Mouse (Mus musculus): ENCODE data around the gene Pir.

Gene Pir

DNA sequence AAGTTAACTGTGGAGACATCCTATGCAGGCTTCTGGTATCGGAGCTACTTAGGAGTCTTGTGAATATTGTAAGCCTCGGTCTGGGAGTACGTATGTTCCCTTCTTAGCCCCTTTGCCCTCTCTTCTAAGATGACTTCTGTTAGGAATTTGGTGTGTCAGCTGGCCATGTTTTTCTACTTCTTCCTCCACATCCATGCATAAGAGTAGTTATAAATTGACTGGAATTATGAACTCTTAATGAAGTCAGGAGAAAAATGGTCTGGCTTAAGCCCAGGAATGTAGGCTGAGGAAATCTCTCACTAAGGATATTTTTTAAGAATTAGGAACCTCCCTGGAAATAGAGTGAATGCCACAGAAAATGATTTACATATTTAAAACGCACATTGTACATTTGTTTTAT, 69.4 kb downstream of the Pir start:
- DNase-seq (ENCODE audit: low read depth) = no peak

DNA sequence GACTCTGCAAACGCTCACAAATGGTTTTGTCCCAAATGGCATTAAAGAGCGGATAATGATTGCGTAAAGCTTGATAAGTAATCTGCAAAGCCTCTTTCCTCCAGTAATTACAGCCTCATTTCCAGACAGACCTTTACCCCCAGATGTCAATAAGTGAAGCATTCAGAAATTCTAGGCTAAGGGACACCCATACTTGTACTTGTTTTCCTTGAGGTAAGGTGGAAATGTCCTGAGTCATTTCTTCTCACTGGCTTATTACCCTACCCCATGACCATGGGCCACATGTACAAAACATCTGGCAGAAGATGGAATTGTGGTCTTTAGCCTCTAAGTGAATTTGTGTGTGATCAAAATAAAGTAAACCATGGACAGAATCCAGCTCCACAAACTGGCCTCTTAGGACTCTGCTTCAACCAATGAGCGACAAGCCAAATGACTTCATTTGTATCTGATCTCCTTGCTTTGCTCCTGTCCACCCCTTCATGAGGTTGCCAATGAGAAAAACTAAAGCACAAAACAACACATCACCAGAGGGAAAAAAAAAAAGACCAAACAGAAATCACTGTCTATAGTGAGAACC, 76.3 kb downstream of the Pir start:
- no peak for DNase-seq (ENCODE audit: low read depth)

DNA sequence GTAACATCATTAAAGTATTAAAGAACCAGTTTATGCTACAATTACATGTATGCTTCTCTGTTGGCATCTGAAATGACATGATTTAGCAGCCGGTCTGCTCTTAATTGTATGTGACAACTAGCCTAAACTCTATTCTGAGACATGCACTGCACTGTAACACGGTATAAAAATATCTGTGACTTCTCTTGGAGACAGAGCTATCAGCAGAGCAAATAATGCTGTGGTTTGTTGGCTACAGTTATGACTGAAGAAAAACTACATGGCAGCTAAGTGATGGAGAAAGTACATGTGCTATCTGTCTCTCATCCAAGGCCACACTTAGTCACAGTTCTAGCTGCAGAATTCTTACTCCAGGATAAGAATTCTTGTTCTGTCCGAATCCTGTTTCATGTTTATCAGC, 79.8 kb downstream of the Pir start:
- DNase-seq (ENCODE audit: low read depth) = no peak

DNA sequence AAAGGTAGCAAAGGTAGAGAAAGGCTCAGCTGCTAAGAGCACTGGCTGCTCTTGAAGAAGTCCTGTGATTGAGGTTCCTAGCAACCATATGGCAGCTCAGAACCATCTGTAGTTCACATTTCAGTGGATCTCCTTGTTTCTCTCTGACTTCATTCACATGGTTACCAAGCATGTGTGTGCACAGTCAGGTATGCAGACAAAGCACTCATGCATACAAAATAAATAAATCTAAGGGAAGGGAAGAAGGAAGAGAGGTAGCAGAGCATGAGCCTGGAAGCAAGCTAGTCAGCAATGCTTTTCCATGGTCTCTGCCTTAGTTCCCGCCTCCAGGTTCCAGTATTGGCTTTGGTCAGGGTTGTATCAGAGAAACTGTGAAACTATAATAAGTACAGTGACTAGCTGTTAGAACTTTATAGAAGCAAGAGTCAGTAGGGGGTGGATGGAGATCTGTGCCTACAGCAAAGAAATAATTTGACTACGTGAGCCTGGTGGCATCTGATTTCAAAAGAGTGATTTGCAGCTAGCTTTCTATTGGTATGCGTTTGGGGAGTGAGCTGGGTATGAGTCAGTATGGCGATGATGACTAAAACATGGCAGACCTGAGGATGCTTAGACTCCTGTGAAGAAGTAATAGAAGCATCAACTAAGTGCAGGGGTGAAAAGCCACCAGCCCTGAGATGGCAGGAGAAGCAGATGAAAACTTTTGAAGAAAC, 96.1 kb downstream of the Pir start:
- no peak for DNase-seq (ENCODE audit: low read depth)

DNA sequence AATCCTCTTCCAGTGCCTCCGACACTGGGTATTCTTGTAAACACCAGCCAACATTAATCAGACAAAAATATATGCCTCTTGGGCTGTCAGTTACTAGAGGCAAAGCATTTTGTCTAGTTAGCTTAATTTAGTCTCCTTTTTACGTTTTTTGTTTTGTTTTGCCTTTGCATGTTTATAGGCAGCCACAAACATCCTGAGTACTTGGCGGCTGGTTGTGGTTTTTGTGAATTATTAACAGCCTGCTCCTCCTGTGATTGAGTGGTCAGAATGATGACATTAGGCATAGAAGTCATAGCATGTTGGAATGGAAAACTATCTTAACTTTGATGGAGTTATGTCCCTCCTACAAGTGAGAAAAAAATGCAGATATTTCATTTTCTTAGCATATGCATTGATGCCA, 101.4 kb downstream of the Pir start:
- no peak for DNase-seq (ENCODE audit: low read depth)

DNA sequence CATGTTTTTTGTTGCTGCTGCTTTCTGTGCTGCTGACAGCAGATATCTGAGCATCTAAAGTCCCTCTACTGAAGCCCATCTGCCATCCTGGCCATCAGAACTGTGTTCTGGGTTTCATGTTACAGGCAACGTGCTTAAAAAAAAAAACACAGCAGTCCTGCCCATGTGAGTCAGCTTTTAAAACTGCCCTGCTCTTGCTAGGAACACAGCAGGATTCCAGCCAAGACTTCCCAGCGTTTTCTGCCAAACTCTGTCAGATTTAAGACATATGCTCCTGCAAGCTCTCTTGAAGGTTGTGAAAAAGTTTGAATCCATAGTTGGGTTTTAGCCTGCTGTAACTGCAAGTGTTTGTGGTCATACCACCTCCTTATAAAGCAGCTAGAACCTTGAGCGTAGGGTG, 103.9 kb downstream of the Pir start, which contains the start of gene Vegfd:
Gene Vegfd (plus strand): TSS at position 298 of the 400 bp plus-strand sequence.
- peak; percentile 9 for DNase-seq (ENCODE audit: low read depth)

DNA sequence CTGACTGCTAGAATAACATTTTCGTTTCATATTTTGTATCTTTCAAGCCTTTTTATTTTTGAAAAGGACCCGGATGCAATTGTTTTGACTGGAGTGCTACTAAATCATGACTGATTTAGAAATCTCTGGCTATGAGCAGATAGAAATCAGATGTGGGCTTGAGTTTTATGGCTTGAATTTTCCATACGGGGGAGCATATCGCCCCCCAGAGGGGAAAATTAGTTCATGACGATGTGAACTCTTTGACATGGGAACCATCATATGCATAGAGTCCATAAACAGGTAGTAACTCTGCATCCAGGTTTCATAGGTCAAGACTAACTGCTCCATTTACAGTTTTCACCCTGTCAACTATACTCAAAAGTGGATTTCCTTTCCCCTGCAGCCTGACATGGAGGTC, 105.4 kb downstream of the Pir start:
- no peak for DNase-seq (ENCODE audit: low read depth)

DNA sequence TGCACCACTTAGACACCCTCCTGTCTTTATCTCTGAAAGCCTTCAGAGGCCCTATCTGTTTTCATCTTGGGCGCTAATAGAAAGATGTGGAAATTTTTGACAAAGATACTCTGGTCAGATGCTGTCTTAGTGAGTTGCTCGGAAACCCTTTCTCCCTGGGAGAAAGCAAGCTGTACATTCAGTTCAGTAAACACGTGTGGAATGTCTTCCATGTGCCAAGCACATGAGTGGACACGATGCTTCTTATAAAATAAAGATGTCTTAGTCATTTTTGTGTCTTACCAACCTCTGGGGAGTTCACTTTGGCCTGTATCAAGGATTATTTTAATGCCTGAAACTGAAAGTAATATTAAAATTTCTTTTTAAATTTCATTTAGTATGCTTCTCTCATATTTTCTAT, 110.5 kb downstream of the Pir start:
- no peak for DNase-seq (ENCODE audit: low read depth)

DNA sequence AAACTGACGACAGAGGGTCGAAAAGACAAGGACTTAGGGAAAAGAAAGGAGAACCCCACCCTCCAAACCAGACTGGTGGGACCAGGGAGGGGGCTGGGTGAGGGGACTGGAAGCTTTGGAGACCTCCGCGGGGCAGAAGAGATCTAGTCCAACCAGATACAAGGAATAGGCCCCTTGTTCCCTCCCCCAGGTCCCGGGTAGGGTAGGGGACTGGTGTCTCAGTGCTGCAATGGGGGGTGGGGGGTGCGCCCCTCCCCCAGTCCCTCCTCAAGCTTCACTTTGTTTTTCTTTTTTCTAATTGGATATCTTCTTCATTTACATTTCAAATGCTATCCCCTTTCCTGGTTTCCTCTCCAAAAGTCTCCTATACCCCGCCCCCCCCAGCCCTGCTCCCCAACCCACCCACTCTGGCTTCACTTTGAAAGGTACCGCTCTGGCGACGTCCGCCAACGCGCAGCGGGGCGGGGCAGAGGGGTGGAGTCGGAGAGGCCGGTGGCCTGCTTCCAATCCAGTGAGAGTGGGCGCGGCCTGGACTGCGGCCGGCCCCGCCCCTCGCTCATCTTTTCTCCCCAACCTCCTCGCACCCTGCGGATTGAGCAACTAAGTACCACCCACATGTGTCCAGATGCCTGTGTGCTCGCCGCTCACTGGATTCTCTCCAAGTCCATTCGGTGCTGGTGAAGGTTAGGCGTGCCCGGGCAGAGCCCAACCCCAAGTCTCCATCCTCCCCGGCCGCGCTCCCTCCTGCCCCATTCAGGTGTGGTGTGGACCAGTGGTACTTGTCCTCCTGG, 112.6 kb downstream of the Pir start:
- peak; percentile 83 for DNase-seq (ENCODE audit: low read depth)

DNA sequence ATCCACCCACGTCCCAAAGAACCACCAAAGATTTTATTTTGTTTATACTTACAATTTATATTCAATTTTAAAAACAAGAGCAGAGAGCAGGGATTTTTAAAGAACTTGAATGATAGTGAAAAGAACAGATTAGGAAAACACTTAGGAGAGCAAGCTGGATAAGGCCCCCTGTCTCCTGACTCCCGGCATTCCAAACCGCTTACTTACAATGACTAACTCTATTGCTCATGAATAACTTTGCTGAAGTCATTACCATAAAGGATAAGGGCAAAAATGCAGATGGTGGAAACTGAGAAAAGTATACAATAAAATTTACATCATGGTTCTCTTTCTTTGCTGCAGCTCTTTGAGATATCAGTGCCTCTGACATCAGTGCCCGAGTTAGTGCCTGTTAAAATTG, 124.9 kb downstream of the Pir start:
- DNase-seq (ENCODE audit: low read depth) = no peak

DNA sequence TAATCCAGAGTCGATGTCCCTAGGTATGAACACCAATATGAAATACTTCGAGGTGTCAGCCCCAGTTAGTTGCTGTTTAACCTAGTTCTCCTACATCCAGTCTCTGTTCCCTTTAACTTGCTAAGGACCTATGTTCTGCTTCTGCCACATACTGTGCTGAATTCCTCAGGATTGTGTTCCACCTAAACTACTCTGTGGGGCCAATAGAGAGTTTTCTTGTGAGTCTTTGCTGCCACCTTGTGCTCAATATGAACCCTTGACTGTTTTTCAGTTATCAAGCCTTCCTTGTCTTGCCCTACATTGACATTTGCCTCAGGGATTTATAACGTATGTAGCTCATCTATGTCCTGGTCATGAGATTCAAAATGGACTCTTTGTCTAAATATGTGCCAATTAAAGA, 129.3 kb downstream of the Pir start:
- DNase-seq (ENCODE audit: low read depth) = peak; percentile 58

DNA sequence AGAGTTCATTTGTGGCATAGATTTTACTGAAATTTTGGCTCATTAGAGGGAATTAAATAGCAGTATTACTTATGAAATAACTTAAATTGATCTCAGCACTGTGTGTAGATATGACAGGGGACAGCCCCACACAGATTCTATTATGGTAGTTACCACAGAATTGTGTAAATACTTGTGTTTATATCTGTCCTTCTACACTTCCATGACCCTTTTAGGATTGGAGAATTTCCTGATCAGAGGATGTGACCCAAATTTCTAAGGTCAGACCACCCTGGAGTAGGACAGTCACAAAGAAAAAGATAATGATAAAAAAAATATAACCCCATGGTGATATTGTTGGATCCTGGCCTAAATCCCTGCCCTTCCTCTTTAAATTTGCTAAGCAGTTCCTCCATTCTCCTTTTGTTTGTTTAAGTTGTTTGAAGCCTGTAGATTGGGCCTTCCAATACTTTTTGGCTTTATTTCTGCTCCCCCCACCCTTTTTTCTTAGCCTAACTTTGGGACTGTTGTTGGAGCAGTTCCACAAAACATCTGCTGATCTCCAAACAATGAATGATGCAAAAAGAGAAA, 136.0 kb downstream of the Pir start:
- DNase-seq (ENCODE audit: low read depth) = no peak

DNA sequence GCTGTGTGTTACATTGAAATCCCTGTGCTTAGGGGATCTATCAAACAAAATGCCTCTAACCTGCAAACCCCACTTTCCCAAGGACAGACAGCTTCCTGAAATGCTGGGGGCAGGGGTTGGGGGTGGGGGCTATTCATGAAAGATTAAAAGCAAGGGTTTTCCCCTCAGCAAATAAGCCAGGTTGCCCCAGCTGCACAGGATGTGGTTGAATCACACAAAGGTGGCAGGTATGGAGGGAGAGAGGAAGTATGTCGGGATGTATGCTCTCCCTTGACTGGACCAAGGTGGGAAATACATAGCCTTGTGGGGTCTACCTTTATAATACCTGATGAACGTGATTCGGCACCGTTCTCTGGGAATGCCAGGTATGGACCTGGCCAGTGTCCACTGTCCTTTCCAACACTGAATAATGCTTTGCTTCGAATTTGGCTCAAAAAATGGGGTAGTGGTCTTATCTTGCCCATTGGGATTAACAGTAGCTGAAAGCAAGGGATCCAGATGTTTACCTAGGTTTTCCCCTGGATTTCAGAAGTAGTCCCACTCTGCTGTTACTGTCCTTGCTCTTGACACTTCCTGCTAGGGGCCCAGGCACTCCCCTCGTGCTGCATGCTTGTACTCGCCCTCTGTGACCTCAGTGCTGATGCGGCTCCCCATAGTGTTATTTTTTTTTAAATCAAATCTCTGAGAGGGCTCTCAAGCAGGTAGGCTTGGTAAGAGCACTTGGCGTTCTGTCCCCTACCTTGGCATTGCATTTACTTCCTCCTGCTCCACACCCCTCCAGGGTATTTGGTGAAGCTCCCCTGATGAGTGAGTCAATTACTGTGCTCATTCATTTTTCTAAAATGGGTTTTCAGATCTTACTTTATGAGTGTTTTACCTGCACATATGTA, 137.2 kb downstream of the Pir start:
- DNase-seq (ENCODE audit: low read depth) = no peak

DNA sequence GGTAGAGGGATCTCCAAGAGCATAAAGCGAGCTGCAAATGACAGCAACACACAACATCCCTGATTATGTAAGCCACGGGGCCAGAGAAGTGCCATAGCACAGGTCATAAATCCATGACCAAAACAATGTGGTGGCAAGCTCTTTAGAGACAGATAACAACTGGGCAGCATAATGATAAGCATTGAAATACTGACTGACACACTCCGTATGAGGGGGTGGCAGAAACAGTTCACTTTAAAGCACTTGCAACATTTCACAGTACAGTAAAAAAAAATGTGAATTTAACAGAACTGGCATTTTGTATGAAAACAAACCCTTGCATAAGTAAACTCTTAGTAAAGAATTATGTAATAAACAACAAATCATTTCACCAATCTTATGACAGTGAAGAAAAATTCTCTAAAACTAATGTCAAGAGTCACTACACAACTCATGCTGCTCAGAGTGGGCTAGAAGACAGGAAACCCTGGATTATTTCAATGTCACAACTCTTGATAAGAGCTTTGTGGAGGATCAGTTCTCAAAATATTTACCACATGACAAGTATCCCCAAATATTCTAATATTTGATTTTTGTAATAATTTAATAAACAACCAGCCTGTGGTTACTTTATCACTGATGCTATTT, 139.2 kb downstream of the Pir start:
- no peak for DNase-seq (ENCODE audit: low read depth)

DNA sequence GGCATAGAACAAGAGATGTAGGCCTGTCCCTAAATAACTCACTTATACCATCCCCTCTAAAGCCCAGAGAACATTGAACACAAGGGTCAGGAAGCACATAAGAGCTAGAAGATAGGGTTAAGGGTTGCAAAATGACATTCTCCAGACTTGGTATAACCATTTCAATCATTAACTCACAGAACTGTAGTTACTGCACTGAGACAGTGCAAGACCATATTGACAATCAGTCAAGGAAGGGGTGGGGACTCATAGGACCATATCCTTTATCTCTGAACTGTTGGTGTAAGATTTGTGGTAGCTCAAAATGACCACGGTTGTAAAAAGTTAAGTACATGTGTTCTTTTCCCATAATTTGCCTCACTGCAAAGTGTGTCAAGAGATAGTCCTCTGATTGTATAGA, 141.4 kb downstream of the Pir start:
- DNase-seq (ENCODE audit: low read depth) = no peak

DNA sequence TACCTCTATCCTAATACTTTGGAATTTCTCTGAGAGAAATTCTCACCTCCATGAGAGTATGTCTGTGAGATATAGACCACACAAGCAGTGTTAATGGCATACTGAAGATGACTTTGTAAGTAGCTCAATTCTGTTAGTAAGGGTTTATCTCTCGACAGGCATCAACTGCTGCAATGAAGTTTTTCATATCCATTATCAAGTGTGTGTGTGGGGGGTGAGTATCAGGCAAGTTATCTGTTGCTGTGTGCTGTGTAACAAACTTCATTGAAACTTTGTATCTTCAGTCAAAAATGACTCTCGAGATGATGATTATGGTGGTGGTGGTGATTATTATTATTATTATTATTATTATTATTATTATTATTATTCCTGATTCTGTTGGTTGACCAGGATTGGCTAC, 147.6 kb downstream of the Pir start:
- DNase-seq (ENCODE audit: low read depth) = no peak

DNA sequence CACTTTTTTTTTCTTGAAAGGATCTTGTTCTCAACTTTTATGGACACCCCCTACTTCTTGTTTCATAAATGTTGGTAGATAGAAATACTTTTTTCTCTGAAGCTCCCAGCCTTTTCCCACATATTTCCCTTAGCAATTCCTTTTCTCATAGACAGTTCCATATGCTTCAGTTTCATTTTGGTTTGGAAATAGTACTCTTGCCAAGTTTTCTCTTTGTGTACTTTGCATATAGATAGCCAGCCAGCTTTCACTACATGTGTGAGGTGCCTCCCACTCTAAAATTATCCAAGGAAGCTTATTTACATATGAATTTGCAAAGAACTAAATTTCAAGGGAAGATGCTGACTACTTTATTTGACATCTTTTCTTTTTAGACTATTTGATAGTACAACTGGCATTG, 148.8 kb downstream of the Pir start:
- DNase-seq (ENCODE audit: low read depth) = no peak

DNA sequence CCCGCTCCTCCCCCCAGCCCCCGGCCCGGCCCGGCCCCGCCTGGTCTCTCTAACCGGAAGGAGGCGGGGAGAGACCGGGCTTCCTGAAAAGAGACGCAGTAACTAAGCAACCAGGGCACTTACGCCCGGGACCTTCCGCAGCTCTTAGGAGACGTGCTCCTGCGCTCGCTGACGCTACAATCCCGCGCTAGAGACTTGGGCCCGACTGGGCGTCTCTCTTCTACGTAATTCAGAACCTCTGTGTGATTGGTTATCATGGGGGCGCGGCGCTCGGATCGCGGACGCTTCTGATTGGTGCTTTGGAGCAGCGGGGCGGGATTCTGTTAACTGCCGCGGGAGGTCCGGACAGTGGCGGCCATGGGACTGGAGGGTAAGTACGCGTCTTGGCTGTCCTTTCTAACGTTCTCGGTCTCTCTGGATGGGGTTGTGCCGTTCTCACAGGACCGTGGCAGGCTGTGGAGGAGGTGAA, 150.3 kb downstream of the Pir start, which contains the start of gene Piga:
Gene Piga (plus strand): TSS at position 317 of the 469 bp plus-strand sequence.
- peak; percentile 98 for DNase-seq (ENCODE audit: low read depth)

DNA sequence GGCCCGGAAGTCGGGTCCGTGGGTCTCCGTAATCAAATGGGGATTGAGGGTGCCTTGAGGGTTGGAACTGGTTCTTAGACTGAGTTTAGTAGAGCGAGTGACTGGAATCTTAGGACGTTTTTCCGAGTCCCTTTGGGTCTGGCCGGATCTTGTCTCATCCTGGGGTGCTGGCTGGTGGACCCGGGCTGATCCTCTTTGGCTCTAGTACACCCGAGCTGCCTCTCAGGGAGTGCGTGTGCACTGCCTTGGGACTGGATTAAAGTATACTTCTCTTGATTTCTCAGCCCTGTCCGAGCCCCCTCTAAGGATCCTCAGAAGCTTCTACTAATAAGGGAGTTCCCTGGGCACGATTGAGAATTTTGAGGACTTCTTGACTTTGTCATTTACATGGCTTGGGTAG, 150.8 kb downstream of the Pir start:
- no peak for DNase-seq (ENCODE audit: low read depth)

DNA sequence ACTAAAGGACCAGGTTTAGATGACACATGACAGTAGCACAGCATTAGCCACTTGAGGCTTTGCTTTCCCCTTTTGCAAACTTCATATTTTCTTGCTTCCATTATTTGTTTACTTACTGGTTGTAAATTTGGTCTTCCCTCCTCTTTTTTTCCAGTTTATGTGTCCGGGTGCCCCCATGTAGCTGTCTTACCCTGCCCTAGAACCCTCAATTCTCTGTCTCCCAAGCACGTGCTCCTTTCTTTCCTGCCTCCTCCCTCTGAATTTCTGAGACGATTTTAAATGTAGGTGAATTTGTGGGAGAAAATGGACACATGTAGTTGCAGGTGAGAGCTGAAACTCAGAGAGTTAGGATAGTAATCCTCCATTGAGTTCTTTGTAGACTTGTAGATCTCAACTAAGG, 151.3 kb downstream of the Pir start:
- DNase-seq (ENCODE audit: low read depth) = no peak

Measured in 416B (cell line).